Mouse (Mus musculus) heart, embryonic 10.5 days (tissue): ENCODE results near the gene Zswim1. TPM values are rescaled to one million over a fixed set of nuclear protein-coding genes. Genes with fewer than 3 reads are reported as not detected.

Source experiments
- DNase-seq: peaks from one replicate; pipeline ENCODE4 v3.0.0-alpha.2; 2017; ENCODE audit warnings: low spot score
- H3K27ac ChIP-seq: fragments of 300-500 bp; sonication (generic); 2 replicates; pipeline ENCODE4 v1.5.1; 2016; ENCODE audit warnings: mild to moderate bottlenecking
- H3K27me3 ChIP-seq: fragments of 300-500 bp; sonication (generic); 2 replicates; pipeline ENCODE4 v1.6.1; 2016; ENCODE audit warnings: mild to moderate bottlenecking; ENCODE audit not compliant: poor library complexity, insufficient read depth, severe bottlenecking
- H3K36me3 ChIP-seq: fragments of 300-500 bp; sonication (generic); 2 replicates; pipeline ENCODE4 v1.6.1; 2016; ENCODE audit warnings: mild to moderate bottlenecking, moderate library complexity
- H3K4me1 ChIP-seq: fragments of 300-500 bp; sonication (generic); 2 replicates; pipeline ENCODE4 v1.6.1; 2016; ENCODE audit warnings: mild to moderate bottlenecking
- H3K4me3 ChIP-seq: fragments of 300-500 bp; sonication (generic); 2 replicates; pipeline ENCODE4 v1.5.1; 2016; ENCODE audit warnings: mild to moderate bottlenecking, moderate library complexity
- H3K9me3 ChIP-seq: fragments of 300-500 bp; sonication (generic); 2 replicates; pipeline ENCODE4 v1.6.1; 2016; ENCODE audit warnings: mild to moderate bottlenecking, moderate library complexity
- WGBS: fragments of 180-500 bp; shearing (Covaris S2); methylation state at CpG from one replicate; pipeline ENCODE4 v1.1.7; 2016; 5-methylcytosine and 5-hydroxymethylcytosine counted together
- polyA plus RNA-seq: library from polyadenylated mRNA; unstranded; fragments of >200 nt; fragmentation: Nextera tagmentation; extraction: Ambion mirVana; gene quantifications from 2 replicates; pipeline ENCODE4 v1.2.1, GENCODE M21; 2016

Gene Zswim1
- polyA plus RNA-seq, 1 experiment from 2014 or later, result 14.3 TPM

DNA sequence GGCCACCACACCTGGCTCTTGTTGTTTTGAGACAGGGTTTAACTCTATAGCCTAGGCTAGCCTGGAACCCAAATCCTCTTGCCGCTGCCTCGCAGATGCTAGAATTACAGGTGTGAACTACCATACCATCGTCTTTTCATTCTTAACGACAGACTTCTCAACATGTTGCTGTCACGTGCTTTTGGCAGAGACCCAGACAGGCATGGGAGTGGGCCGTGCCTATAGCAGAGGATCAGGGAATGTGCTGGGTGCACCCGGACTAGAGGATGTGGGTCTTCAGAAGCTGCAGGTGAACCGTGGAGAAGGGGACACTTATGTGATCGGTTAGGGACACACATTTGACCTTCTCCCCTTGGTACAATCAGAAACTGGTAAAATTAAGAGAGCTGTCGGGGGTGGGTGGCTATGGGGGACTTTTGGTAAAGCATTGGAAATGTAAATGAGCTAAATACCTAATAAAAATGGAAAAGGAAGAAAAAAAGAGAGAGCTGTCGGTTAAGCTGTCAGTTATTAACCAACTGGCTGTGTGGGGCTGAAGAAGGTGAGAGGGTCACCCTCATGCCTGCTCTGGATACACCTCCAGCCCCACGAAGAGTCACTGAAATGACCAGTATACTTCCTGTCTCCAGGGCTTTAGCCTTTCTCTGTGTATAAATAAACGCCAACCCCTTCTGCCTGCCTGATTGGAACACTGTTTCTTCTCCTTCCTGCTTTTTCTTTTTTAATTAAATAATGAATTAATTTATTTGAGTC lies 22.1 kb upstream of the Zswim1 start:
- DNase-seq, result no peak
- no peak overlapping the region for H3K4me3 ChIP-seq
- peaks cover 69% of the 10 kb centered on the region for H3K36me3 ChIP-seq
- H3K27me3 ChIP-seq, result no peaks in the 10 kb centered on the region
- no peak overlapping the region for H3K27ac ChIP-seq
- H3K4me1 ChIP-seq, result peaks cover 16% of the 10 kb centered on the region
- WGBS, result 87% methylated on average over 13 of the region's 13 CpGs
- H3K9me3 ChIP-seq, result no peaks in the 10 kb centered on the region

DNA sequence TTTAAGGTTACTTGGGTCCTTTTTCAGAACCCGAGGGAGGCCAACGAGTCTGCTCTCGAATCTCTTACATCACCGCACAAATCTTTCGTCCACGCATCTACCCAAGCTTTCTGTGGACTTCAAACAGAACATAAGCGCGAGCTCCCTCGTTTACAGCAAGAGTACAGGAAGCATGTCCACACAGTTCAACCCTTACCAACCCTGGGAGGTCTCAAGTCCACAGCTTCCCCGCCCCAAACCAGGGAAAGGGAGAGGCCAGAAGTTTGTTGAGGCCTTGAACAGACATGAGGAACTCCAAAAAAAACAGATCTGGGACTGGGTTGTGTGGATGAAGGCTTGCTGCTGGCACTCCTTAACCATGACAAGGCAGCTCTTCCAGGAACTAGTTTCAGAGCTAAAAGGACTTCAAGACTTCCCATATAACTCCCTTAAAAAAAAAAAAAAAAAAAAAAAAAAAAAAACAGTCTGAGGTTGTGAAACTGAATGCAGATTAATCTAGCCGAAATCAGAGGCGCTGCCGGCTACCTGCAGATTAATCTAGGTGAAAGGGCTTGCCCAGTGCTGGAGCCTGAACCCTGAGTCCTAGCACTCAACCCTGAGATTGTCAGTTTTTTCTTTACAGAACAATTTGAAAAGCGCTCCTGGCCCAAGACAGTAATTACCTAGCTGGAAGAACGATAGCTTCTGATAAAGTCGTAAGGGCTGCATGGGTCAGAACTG lies 19.1 kb upstream of the Zswim1 start:
- Histone ChIP-seq H3K9me3 (no peaks in the 10 kb centered on the region), H3K4me3 (peak overlapping the region; percentile 89), H3K4me1 (peaks cover 22% of the 10 kb centered on the region), H3K27me3 (no peaks in the 10 kb centered on the region), H3K36me3 (peaks cover 45% of the 10 kb centered on the region), H3K27ac (peak overlapping the region; percentile 94; the same call in 1 of the 2 replicates)
- no peak for DNase-seq
- 90% methylated on average over 16 of the region's 16 CpGs for WGBS

DNA sequence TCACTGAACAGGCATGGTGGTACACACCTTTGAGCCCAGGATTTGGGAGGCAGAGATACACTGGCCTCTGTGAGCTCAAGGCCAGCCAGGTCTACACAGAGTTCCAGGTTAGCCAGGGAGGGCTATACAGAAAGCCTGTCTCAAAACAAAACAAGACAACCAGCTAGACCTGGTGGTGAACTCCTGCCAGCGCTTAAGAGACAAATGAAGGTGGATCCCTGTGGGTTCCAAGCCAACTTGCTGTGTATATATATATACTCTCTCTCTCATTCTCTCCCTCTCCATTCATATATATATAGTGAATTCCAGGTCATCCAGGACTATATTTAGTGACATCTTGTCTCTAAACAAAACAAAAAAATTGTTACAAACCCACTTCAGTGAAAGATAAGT lies 18.6 kb upstream of the Zswim1 start:
- no peaks in the 10 kb centered on the region for H3K9me3 ChIP-seq
- 56% methylated on average over 1 of the region's 1 CpGs for WGBS
- H3K27me3 ChIP-seq, result no peaks in the 10 kb centered on the region
- H3K27ac ChIP-seq, result peak overlapping the region; percentile 94
- peaks cover 22% of the 10 kb centered on the region for H3K4me1 ChIP-seq
- peaks cover 46% of the 10 kb centered on the region for H3K36me3 ChIP-seq
- H3K4me3 ChIP-seq, result peak overlapping the region; percentile 89
- DNase-seq, result no peak

DNA sequence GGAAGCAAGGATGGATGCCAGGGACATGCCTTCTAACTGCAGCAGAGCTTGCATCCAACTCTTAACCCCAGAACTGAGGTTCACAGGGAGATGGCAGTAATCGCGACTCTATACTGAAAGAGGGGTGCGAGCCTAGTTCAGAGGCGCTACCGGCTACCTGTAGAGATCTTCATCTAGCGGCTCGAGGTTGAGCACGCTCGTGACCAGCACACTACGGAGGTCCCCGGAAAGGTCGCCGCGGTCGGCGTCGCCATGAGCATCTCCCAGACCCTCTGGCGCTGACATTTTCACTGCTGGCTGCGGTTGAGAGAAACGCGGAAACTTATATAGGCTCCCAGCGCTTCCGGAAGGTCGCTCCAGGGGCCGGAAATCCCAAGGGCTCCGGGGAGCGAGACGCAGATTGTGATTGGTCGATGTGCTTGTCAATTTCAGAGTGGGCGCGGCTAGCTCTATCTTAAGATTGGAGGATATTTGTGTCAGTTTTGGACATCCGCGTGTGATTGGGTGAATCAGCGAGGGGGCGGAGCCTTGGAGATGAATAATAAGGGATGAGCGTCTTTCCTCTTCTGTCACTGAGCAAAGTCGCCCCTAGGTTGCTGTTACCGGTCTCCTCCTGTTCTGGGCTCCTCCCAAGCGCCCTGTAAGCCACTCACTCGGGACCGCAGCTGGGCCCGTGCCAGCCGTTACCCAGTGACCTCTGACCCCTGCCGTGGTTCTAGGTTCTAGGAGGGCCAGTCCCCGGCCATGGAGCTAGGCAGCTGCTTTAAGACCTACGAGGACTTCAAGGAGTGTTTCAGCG lies 17.8 kb upstream of the Zswim1 start, which contains the start of the genes Acot8 and Zswim3:
Gene Acot8, minus strand, starts transcription at position 350 of the 799 bp plus-strand sequence.
Gene Zswim3, plus strand, starts transcription at position 566 of the 799 bp plus-strand sequence.
- H3K4me3 ChIP-seq, result peak within 1 kb of the TSS; percentile 89
- no peaks in the 10 kb centered on the region for H3K9me3 ChIP-seq
- H3K4me1 ChIP-seq, result peaks cover 22% of the 10 kb centered on the region
- WGBS, result under 1% methylated on average over 47 of the region's 47 CpGs
- H3K27ac ChIP-seq, result peak within 1 kb of the TSS; percentile 94
- no peaks in the 10 kb centered on the region for H3K27me3 ChIP-seq
- H3K36me3 ChIP-seq, result peaks cover 43% of the 10 kb centered on the region
- DNase-seq, result peak; percentile 98

DNA sequence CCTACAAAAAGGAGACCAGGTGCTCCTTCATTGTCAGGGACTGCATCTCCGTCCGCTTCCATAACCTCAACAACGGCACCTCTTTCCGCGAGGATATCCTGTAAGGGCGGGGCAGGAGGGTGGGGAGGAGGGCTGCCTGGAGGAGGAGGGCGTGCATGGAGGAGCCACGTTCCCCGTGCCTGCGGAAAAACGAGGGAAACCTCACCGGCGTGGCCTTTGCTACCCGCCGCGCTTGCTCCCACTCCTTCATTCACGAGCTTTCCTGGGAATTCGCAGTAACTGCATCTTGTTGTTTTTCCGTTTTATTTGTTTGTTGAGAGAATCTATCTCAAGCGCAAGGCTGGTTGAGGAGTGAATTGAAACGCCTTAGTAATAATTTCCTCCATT lies 17.2 kb upstream of the Zswim1 start:
- H3K36me3 ChIP-seq, result peaks cover 37% of the 10 kb centered on the region
- H3K4me1 ChIP-seq, result peaks cover 22% of the 10 kb centered on the region
- H3K27me3 ChIP-seq, result no peaks in the 10 kb centered on the region
- no peak for DNase-seq
- H3K4me3 ChIP-seq, result peak overlapping the region; percentile 89
- 1% methylated on average over 21 of the region's 21 CpGs for whole genome bisulfite sequencing
- no peaks in the 10 kb centered on the region for H3K9me3 ChIP-seq
- H3K27ac ChIP-seq, result peak overlapping the region; percentile 94

DNA sequence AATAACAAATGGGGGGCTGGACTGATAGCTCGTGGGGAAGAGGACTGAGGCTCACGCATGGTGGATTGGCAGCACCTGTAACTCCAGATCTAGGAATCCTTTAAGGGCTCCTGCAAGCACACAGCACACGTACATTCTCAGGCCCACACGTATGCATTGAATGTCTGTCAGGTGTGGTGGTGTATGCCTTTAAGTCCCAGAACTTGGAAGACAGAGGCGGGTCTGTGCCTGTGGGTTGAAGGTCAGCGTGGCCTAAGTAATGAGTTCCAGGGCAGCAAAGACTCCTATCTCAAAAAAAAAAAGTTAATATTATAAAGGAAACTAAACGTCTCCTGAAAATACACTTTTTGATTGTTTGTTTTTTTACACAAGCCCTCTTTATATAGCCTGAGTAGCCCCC lies 15.9 kb upstream of the Zswim1 start:
- Histone ChIP-seq H3K36me3 (peaks cover 25% of the 10 kb centered on the region), H3K9me3 (no peaks in the 10 kb centered on the region), H3K27me3 (no peaks in the 10 kb centered on the region), H3K4me3 (no peak overlapping the region), H3K4me1 (peaks cover 22% of the 10 kb centered on the region), H3K27ac (no peak overlapping the region)
- 74% methylated on average over 7 of the region's 7 CpGs for WGBS
- no peak for DNase-seq

DNA sequence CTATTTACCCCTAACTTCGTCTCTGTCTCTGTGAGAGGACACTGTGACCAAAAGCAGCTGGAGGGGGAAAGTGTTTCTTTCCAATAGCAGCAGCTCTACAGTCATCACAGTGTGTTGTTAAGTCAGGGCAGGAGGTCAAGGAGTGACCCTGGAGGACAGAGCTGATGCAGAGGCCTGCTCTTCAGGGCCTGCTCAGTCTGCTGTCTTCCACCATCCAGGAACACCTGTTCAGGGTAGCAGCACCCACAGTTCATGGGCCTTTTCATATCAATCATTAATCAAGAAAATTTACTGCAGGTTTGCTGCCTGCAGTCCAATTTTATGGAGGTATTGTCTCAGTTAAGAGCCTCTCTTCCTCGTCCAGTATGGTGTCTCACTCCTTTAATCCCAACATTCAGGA lies 8.9 kb upstream of the Zswim1 start:
- Histone ChIP-seq H3K27me3 (no peaks in the 10 kb centered on the region), H3K4me1 (peaks cover 21% of the 10 kb centered on the region), H3K9me3 (no peaks in the 10 kb centered on the region), H3K27ac (no peak overlapping the region), H3K36me3 (peaks cover 16% of the 10 kb centered on the region), H3K4me3 (no peak overlapping the region)
- DNase-seq, result no peak
- 73% methylated on average over 2 of the region's 2 CpGs for WGBS

DNA sequence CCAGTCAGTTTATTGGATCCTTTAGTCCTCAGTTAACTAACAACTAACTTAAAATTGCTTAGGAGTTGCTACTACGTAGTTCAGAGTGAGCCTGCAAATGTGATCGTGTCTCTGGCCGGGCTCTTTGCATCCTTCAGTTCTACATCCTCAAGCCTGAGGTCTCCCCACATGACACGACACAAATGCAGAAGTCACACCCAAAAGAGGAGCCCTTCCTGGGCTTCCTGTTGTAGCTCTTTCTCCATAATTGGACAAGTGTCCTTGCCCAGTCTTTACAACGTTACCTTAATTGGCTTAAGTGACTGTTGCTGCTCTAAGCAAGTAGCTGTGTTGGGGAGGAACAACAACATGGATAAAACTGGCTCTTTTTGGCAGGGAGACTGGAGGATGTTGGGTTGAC lies 7.1 kb upstream of the Zswim1 start:
- H3K4me1 ChIP-seq, result peaks cover 21% of the 10 kb centered on the region
- 73% methylated on average over 5 of the region's 5 CpGs for WGBS
- no peak for DNase-seq
- no peaks in the 10 kb centered on the region for H3K9me3 ChIP-seq
- H3K27me3 ChIP-seq, result no peaks in the 10 kb centered on the region
- no peak overlapping the region for H3K4me3 ChIP-seq
- peaks cover 16% of the 10 kb centered on the region for H3K36me3 ChIP-seq
- H3K27ac ChIP-seq, result peak overlapping the region; percentile 29; the same call in 1 of the 2 replicates

DNA sequence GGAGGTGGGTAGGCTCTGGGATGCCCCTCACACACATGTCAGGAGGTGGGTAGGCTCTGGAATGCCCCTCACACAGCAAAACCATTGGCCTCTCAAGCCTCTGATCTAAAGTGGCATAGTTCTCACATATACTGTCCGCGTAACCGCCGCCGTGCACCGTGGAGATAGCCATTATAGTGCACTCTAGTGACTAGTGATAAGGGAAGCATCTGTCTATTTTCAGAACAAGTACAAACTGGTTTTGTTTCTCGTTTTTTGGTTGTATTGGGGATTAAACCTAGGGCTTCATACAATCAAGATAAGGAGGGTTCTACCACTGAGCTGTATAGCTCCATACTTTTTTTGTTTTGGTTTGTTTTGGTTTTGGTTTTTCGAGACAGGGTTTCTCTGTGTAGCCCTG lies 6.7 kb upstream of the Zswim1 start:
- no peaks in the 10 kb centered on the region for H3K9me3 ChIP-seq
- no peak for DNase-seq
- H3K36me3 ChIP-seq, result peaks cover 21% of the 10 kb centered on the region
- no peaks in the 10 kb centered on the region for H3K27me3 ChIP-seq
- peak overlapping the region; percentile 29; the same call in 1 of the 2 replicates for H3K27ac ChIP-seq
- WGBS, result 69% methylated on average over 8 of the region's 8 CpGs
- H3K4me1 ChIP-seq, result peaks cover 21% of the 10 kb centered on the region
- no peak overlapping the region for H3K4me3 ChIP-seq

DNA sequence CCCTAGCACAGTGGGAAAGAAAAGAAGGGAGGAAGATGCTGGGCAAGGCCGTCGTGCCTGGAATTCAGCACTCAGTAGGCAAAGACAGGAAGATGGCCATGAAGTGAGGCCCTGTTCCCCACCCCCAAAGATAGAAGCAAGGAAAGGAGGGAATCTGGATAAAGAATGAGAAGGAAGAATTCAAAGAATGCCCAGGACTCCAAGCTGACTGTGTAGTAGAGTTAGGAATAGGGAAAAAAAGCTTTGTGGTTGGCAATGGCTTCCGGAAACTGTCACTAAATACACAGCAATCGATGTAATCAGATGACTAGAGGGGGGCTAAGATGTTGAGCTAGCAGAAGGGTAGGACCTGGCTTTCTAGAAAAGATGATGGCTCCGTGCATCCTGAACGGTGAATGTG lies 5.3 kb upstream of the Zswim1 start:
- H3K36me3 ChIP-seq, result peaks cover 28% of the 10 kb centered on the region
- H3K9me3 ChIP-seq, result no peaks in the 10 kb centered on the region
- 67% methylated on average over 6 of the region's 6 CpGs for WGBS
- peak overlapping the region; percentile 52 for H3K27ac ChIP-seq
- DNase-seq, result no peak
- peaks cover 22% of the 10 kb centered on the region for H3K4me1 ChIP-seq
- no peak overlapping the region for H3K4me3 ChIP-seq
- no peaks in the 10 kb centered on the region for H3K27me3 ChIP-seq

DNA sequence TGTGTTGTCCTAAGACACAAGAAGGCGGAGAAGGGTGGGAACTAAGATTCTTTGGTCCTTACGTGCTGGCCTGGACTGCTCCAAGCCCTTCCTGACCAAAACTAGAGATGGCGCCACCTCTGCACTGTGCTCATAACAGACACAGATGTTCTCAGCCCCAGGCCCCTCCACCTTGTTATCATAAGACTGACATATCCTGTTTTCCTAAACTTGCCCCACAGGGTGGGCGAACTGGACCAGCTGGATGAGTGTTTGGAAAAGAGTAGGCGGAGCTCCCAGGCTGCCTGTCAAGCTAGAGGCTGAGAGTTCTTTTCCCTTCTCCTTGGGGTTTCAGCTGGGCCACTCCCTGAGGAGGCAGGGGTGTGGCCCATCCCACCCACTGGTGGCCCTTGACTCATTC lies 4.8 kb upstream of the Zswim1 start:
- Histone ChIP-seq H3K4me3 (no peak overlapping the region), H3K27me3 (no peaks in the 10 kb centered on the region), H3K27ac (peak overlapping the region; percentile 52), H3K36me3 (peaks cover 28% of the 10 kb centered on the region), H3K4me1 (peaks cover 27% of the 10 kb centered on the region), H3K9me3 (no peaks in the 10 kb centered on the region)
- WGBS, result 60% methylated on average over 5 of the region's 5 CpGs
- no peak for DNase-seq

DNA sequence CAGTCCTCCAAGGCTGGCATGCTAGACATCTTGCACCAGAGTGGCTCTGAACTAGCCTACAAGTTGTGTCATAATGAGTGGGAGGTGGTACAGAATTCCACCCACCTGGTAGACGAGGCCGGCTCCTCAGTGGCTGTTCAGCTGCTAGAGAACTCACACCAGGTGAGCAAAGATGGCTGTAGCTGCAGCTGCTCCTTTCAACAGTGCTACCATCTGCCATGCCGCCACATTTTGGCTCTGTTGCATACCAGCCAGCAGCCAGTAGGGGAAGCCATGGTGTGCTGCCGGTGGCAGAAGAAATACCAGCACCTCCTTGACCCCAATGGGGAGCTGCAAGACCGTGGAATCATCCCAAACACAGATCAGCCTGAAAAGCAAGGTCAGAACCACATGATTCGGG lies 1.4 kb upstream of the Zswim1 start:
- DNase-seq, result no peak
- Histone ChIP-seq H3K27me3 (no peaks in the 10 kb centered on the region), H3K4me1 (peaks cover 22% of the 10 kb centered on the region), H3K27ac (no peak overlapping the region), H3K4me3 (no peak overlapping the region), H3K9me3 (no peaks in the 10 kb centered on the region), H3K36me3 (peaks cover 35% of the 10 kb centered on the region)
- 84% methylated on average over 6 of the region's 6 CpGs for WGBS
